Mouse (Mus musculus) liver, adult 10 weeks (tissue): ENCODE data around the gene Il15. TPM values are rescaled to one million over a fixed set of nuclear protein-coding genes. Genes with fewer than 3 reads are reported as not detected.

ENCODE experiments used
- polyA plus RNA-seq: library from polyadenylated mRNA; stranded (reverse); fragments of 350-450 nt; fragmentation: Illumina TruSeq; extraction: RNeasy Lipid Tissue Mini Kit (QIAGEN cat#74804); gene quantifications from one replicate; pipeline ENCODE4 v1.2.3, GENCODE M21; 2014; ENCODE audit warnings: low read depth, low replicate concordance

Gene Il15
- polyA plus RNA-seq, result 4.5 TPM

GRCm38 (mm10) chr8:82402686-82403330 lies at the start of gene Il15:
Il15 (minus strand) TSS chr8:82403222.

